Mouse (Mus musculus) E14TG2a.4 (cell line): ENCODE data around the gene Rsph1.

Experiments
- CTCF ChIP-seq: conservative IDR thresholded peaks from 2 replicates; pipeline ENCODE4 v1.5.1; 2014; ENCODE audit warnings: low read length
- NANOG ChIP-seq: IDR thresholded peaks from 2 replicates; pipeline ENCODE4 v1.6.1; 2014; ENCODE audit warnings: borderline replicate concordance, low read length, mixed read lengths

DNA sequence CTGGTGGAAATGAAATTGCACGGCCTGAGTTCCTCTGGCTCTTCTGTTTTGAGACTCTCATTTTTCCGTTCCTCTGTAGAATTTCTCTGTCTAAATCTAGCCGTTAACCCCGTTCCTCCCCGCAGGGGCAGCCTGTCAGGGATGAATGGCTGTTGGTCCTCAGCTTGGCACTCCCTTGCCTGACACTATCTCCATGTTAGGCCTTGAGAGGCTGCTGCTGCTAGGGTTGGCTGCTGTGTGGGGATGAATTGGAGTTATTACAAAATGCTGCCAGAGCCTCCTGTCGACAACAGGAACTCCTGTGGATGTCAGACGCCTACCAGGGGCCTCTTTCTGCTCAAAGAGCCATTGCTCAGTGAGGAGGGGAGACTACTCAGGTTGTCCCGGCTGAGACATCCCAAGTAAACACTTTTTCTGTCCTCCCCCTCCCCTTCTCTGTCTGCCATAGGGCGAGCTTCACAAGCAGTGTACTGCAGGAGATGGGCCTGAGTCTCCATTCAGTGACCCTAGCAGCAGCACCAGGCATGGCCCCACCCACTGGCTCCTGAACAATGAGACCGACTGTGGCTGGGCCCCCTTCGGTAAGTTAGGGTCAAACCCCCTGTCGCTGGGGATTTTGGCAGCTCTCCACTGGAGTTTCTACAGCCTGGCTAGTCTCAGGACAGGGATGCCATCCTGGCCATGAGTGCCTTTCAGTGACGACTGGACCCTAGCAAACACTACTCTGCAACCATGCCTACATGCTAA, 38.0 kb upstream of the Rsph1 start:
- TF ChIP-seq CTCF (no peak), NANOG (no peak)
